Mouse (Mus musculus) MEL (cell line): ENCODE results near the gene Dna2. TPM values are rescaled to one million over a fixed set of nuclear protein-coding genes. Genes with fewer than 3 reads are reported as not detected.
A peak's percentile ranks its signal among the peaks of the same experiment; 100 is the strongest.

ENCODE experiments used
- DNase-seq: peaks from one replicate; pipeline ENCODE4 v3.0.0; 2011; ENCODE audit warnings: low read depth, low spot score
- H3K27ac ChIP-seq: 2 replicates; pipeline ENCODE4 v1.5.1; 2012; ENCODE audit warnings: low read depth, mild to moderate bottlenecking, control low read depth, low read length, moderate library complexity; ENCODE audit not compliant: control insufficient read depth
- H3K27me3 ChIP-seq, 2 experiments: fragments of 150-350 bp in 1 of 2; sonication (generic) in 1 of 2; 2 replicates each; pipeline ENCODE4 v1.6.1; 2012; ENCODE audit warnings: low read length in 2 of 2, mild to moderate bottlenecking in 2 of 2, improper control_type of control experiment in 1 of 2, moderate library complexity in 1 of 2; ENCODE audit not compliant: insufficient read depth in 2 of 2, control insufficient read depth in 1 of 2
- H3K36me3 ChIP-seq, 2 experiments: 2 replicates each; pipeline ENCODE4 v1.6.1; 2012 to 2014; ENCODE audit warnings: low read length in 2 of 2, improper control_type of control experiment in 1 of 2, inconsistent platforms in 1 of 2, mild to moderate bottlenecking in 1 of 2; ENCODE audit not compliant: insufficient read depth in 2 of 2, control insufficient read depth in 1 of 2
- H3K4me1 ChIP-seq, 2 experiments: fragments of 150-350 bp in 1 of 2; sonication (generic) in 1 of 2; 2 replicates each; pipeline ENCODE4 v1.6.1; 2012; ENCODE audit warnings: low read length in 2 of 2, improper control_type of control experiment in 1 of 2, mild to moderate bottlenecking in 1 of 2; ENCODE audit not compliant: insufficient read depth in 2 of 2, control insufficient read depth in 1 of 2
- H3K4me3 ChIP-seq, 2 experiments: fragments of 150-350 bp in 1 of 2; sonication (generic) in 1 of 2; 2 replicates each; pipeline ENCODE4 v1.5.1; 2012; ENCODE audit warnings: low read depth in 2 of 2, low read length in 2 of 2, mild to moderate bottlenecking in 2 of 2, moderate library complexity in 2 of 2, control low read depth in 1 of 2, improper control_type of control experiment in 1 of 2; ENCODE audit not compliant: control insufficient read depth in 1 of 2, insufficient read depth in 1 of 2
- H3K79me2 ChIP-seq: 2 replicates; pipeline ENCODE4 v1.6.1; 2012; ENCODE audit warnings: mild to moderate bottlenecking, low read length, moderate library complexity; ENCODE audit not compliant: control insufficient read depth, poor library complexity, insufficient read depth
- H3K9ac ChIP-seq: 2 replicates; pipeline ENCODE4 v1.6.1; 2012; ENCODE audit warnings: low read depth, mild to moderate bottlenecking, control low read depth, low read length, moderate library complexity; ENCODE audit not compliant: control insufficient read depth, poor library complexity, severe bottlenecking
- H3K9me3 ChIP-seq: fragments of 150-350 bp; sonication (generic); replicated peaks from 2 replicates; pipeline ENCODE4 v1.6.1; 2012; ENCODE audit warnings: mild to moderate bottlenecking, low read length, improper control_type of control experiment, moderate library complexity; ENCODE audit not compliant: insufficient read depth
- BHLHE40 ChIP-seq: IDR thresholded peaks from 2 replicates; pipeline ENCODE4 v1.6.1; 2012; ENCODE audit warnings: low read depth, mild to moderate bottlenecking, inconsistent platforms, low read length, improper control_type of control experiment, borderline replicate concordance
- CTCF ChIP-seq, 3 experiments: IDR thresholded peaks in 2 of 3; conservative IDR thresholded peaks in 1 of 3; 2 replicates each; pipeline ENCODE4 v1.5.1; 2011 to 2012; ENCODE audit warnings: low read length in 3 of 3, low read depth in 2 of 3, mild to moderate bottlenecking in 2 of 3, improper control_type of control experiment in 1 of 3, inconsistent platforms in 1 of 3, mixed read lengths in 1 of 3, moderate library complexity in 1 of 3; ENCODE audit not compliant: control insufficient read depth in 1 of 3, insufficient read depth in 1 of 3, poor library complexity in 1 of 3, severe bottlenecking in 1 of 3
- E2F4 ChIP-seq: IDR thresholded peaks from 2 replicates; pipeline ENCODE4 v1.6.1; 2011; ENCODE audit warnings: low read depth, low read length, improper control_type of control experiment, borderline replicate concordance
- EP300 ChIP-seq, 2 experiments: IDR thresholded peaks; 2 replicates each; pipeline ENCODE4 v1.6.1; 2011; ENCODE audit warnings: improper control_type of control experiment in 2 of 2, low read length in 2 of 2, low read depth in 1 of 2, mild to moderate bottlenecking in 1 of 2
- ETS1 ChIP-seq: IDR thresholded peaks from 2 replicates; pipeline ENCODE4 v1.6.1; 2012; ENCODE audit warnings: low read depth, mild to moderate bottlenecking, inconsistent platforms, low read length, improper control_type of control experiment, moderate library complexity
- GATA1 ChIP-seq: IDR thresholded peaks from 2 replicates; pipeline ENCODE4 v1.6.1; 2011; ENCODE audit warnings: low read depth, low read length, improper control_type of control experiment
- MAX ChIP-seq: IDR thresholded peaks from 2 replicates; pipeline ENCODE4 v1.6.1; 2011; ENCODE audit warnings: low read length, improper control_type of control experiment
- MXI1 ChIP-seq: IDR thresholded peaks from 2 replicates; pipeline ENCODE4 v1.6.1; 2011; ENCODE audit warnings: mild to moderate bottlenecking, low read depth, low read length, improper control_type of control experiment
- MYC ChIP-seq: IDR thresholded peaks from 2 replicates; pipeline ENCODE4 v1.6.1; 2011; ENCODE audit warnings: low read depth, mild to moderate bottlenecking, low read length, improper control_type of control experiment, moderate library complexity
- NRF1 ChIP-seq: IDR thresholded peaks from 2 replicates; pipeline ENCODE4 v1.6.1; 2014; ENCODE audit warnings: low read depth, mild to moderate bottlenecking, inconsistent platforms, low read length, improper control_type of control experiment, moderate library complexity; ENCODE audit not compliant: poor library complexity, insufficient read depth, severe bottlenecking
- POLR2A ChIP-seq, 2 experiments: IDR thresholded peaks; 2 replicates each; pipeline ENCODE4 v1.6.1; 2011 to 2012; ENCODE audit warnings: low read length in 2 of 2, mild to moderate bottlenecking in 2 of 2, control low read depth in 1 of 2, improper control_type of control experiment in 1 of 2, low read depth in 1 of 2, moderate library complexity in 1 of 2; ENCODE audit not compliant: control insufficient read depth in 1 of 2, insufficient read depth in 1 of 2, poor library complexity in 1 of 2
- POLR2AphosphoS2 ChIP-seq: IDR thresholded peaks from 2 replicates; pipeline ENCODE4 v1.6.1; 2011; ENCODE audit warnings: low read length, improper control_type of control experiment
- POLR2AphosphoS5 ChIP-seq: IDR thresholded peaks from 2 replicates; pipeline ENCODE4 v1.6.1; 2012; ENCODE audit warnings: low read depth, borderline replicate concordance, mild to moderate bottlenecking, inconsistent platforms, low read length, moderate library complexity, mixed read lengths
- RCOR1 ChIP-seq: IDR thresholded peaks from 2 replicates; pipeline ENCODE4 v1.6.1; 2012; ENCODE audit warnings: low read depth, mild to moderate bottlenecking, inconsistent platforms, low read length, improper control_type of control experiment
- SIN3A ChIP-seq: IDR thresholded peaks from 2 replicates; pipeline ENCODE4 v1.6.1; 2012; ENCODE audit warnings: low read length, improper control_type of control experiment, inconsistent platforms
- TAL1 ChIP-seq: IDR thresholded peaks from 2 replicates; pipeline ENCODE4 v1.6.1; 2012; ENCODE audit warnings: mild to moderate bottlenecking, inconsistent platforms, low read length, moderate library complexity, mixed read lengths
- TBP ChIP-seq: IDR thresholded peaks from 2 replicates; pipeline ENCODE4 v1.8.0; 2011; ENCODE audit warnings: low read depth, low read length, improper control_type of control experiment
- TCF12 ChIP-seq: IDR thresholded peaks from 2 replicates; pipeline ENCODE4 v1.6.1; 2014; ENCODE audit warnings: low read depth, mild to moderate bottlenecking, inconsistent platforms, low read length, improper control_type of control experiment, moderate library complexity
- UBTF ChIP-seq: IDR thresholded peaks from 2 replicates; pipeline ENCODE4 v1.6.1; 2012; ENCODE audit warnings: low read depth, mild to moderate bottlenecking, inconsistent platforms, low read length, improper control_type of control experiment, moderate library complexity, borderline replicate concordance; ENCODE audit not compliant: insufficient read depth
- USF1 ChIP-seq: IDR thresholded peaks from 2 replicates; pipeline ENCODE4 v1.6.1; 2014; ENCODE audit warnings: low read depth, mild to moderate bottlenecking, inconsistent platforms, low read length, improper control_type of control experiment, moderate library complexity
- USF2 ChIP-seq, 2 experiments: IDR thresholded peaks; 2 replicates each; pipeline ENCODE4 v1.6.1; 2011 to 2012; ENCODE audit warnings: improper control_type of control experiment in 2 of 2, low read length in 2 of 2, borderline replicate concordance in 1 of 2, inconsistent platforms in 1 of 2, low read depth in 1 of 2, mild to moderate bottlenecking in 1 of 2; ENCODE audit not compliant: insufficient read depth in 1 of 2
- polyA plus RNA-seq, 2 experiments: library from polyadenylated mRNA; stranded (reverse) in 1 of 2; unstranded in 1 of 2; fragments of >175 nt in 1 of 2; fragments of >200 nt in 1 of 2; gene quantifications; 2 replicates each; pipeline versions ENCODE4 v1.2.1 to v1.2.4; 2012; ENCODE audit warnings: low replicate concordance in 2 of 2, low read depth in 1 of 2; ENCODE audit not compliant: insufficient read length in 2 of 2, insufficient read depth in 1 of 2, missing spikeins in 1 of 2
- total RNA-seq: library from RNA; depleted of rRNA; stranded (reverse); fragments of 300-350 nt; gene quantifications from 2 replicates; pipeline ENCODE4 v1.2.3, GENCODE M21; 2012

Dna2 gene
- total and polyA plus RNA-seq, 3 experiments: 30.3 to 40.9 TPM; not detected in 1

- Histone ChIP-seq H3K36me3 (peaks cover 7 to 27% of the 10 kb centered on the region in 2 experiments), H3K4me1 (peaks cover 6 to 16% of the 10 kb centered on the region in 2 experiments), H3K9me3 (no peaks in the 10 kb centered on the region), H3K27me3 (no peaks in the 10 kb centered on the region), H3K9ac (no peak overlapping the region), H3K4me3 (no peak overlapping the region), H3K27ac (no peak overlapping the region), H3K79me2 (no peaks in the 10 kb centered on the region)
- peak; percentile 57 for TF ChIP-seq TAL1
- TF ChIP-seq NRF1: no peak
- TF ChIP-seq CTCF (IDR thresholded peaks at IDR 0.05 in 2 of 3, conservative IDR thresholded peaks at IDR 0.05 in 1 of 3; ENCODE audit: control insufficient read depth in 1 of 3, insufficient read depth in 1 of 3, low read depth in 2 of 3, low read length in 3 of 3, poor library complexity in 1 of 3, severe bottlenecking in 1 of 3): peak in 1 of 3 experiments; percentile 17; a peak in 2 of 6 replicates
- peak; percentile 41 for DNase-seq
Observed at GRCm38 (mm10) chr10:63008193-63008592, 61.4 kb downstream of the Dna2 start.

- Histone ChIP-seq H3K79me2 (no peaks in the 10 kb centered on the region), H3K4me3 (no peak overlapping the region), H3K9me3 (no peaks in the 10 kb centered on the region), H3K9ac (no peak overlapping the region), H3K27ac (peak overlapping the region; percentile 65), H3K4me1 (peaks cover 9 to 21% of the 10 kb centered on the region in 2 experiments), H3K36me3 (peaks cover 5 to 37% of the 10 kb centered on the region in 2 experiments; a peak in 3 of 4 replicates), H3K27me3 (no peaks in the 10 kb centered on the region)
- peak; percentile 90 for DNase-seq
- 0 out of 2 replicates have a peak, but pooled peaks have one; percentile 43 for TF ChIP-seq TBP
- 0 out of 4 replicates have a peak, but pooled peaks of 1 of the 2 experiments have one; percentile 8 for TF ChIP-seq POLR2A (IDR thresholded peaks at IDR 0.05; ENCODE audit: control insufficient read depth in 1 of 2, insufficient read depth in 1 of 2, low read depth in 1 of 2, low read length in 2 of 2, poor library complexity in 1 of 2)
- no peak for TF ChIP-seq BHLHE40
- peak; percentile 90 for TF ChIP-seq TCF12
- TF ChIP-seq GATA1: peak; percentile 86
- TF ChIP-seq MYC: peak; percentile 89
- TF ChIP-seq USF1: peak; percentile 79
- peak; percentile 65 for TF ChIP-seq RCOR1
- no peak for TF ChIP-seq POLR2AphosphoS5
- TF ChIP-seq E2F4: no peak
- TF ChIP-seq ETS1: peak; percentile 74
- TF ChIP-seq USF2 (IDR thresholded peaks at IDR 0.05; ENCODE audit: borderline replicate concordance in 1 of 2, insufficient read depth in 1 of 2, low read depth in 1 of 2, low read length in 2 of 2): no peak
- peak; percentile 73; the same call in 1 of the 2 replicates for TF ChIP-seq POLR2AphosphoS2
- no peak for TF ChIP-seq UBTF
- TF ChIP-seq EP300 (IDR thresholded peaks at IDR 0.05; ENCODE audit: low read depth in 1 of 2, low read length in 2 of 2): peak; percentile 84 to 89
- peak; percentile 87 for TF ChIP-seq MAX
- TF ChIP-seq TAL1: peak; percentile 93
- TF ChIP-seq SIN3A: peak; percentile 87
- peak; percentile 92 for TF ChIP-seq MXI1
Observed at GRCm38 (mm10) chr10:63010268-63010667, 63.4 kb downstream of the Dna2 start.
